Mouse (Mus musculus): ENCODE measurements around the gene 1500009C09Rik.

1500009C09Rik gene

DNA sequence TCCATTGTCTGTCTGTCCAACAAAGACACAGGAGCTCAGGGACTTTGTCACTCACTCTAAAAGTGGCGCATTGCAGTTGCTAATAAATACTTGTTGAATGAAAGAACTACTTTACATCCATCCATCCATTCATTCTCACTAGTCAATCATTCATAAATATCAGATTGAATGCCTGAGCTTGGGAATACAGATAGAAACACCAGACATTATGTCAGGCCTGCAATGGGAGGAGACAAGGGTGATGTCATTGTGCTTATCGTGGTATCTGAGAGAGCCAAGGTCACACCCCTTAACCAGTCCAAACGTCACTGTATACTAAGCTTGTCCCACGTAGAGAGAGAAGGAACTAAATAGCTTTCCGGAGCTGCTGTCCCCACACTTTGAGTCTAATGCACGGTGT lies at the start of gene 1500009C09Rik:
TSS of gene 1500009C09Rik (plus strand) at position 301 of the 400 bp plus-strand sequence.
- DNase-seq (ENCODE audit: low spot score in 2 of 2), result no peak

DNA sequence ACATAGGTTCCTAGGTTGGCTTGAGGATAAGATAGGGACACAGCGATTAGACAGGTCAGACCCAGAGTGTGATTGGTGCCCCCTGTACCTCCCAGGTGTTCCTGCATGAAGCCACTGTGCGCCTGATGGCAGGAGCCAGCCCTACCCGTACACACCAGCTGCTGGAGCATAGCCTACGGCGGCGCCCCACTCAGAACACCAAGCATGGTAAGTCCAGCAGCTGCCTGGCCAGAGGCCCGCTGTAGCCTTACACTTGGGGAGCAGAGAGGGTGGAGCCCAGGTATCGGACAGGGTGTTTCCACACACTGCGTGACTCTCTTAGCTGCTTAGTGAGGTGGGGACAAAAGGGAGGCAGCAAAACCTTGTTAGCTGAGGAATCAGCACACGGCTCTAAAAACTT lies 49.1 kb upstream of the 1500009C09Rik start:
- no peak for DNase-seq (ENCODE audit: low spot score in 2 of 2)

DNA sequence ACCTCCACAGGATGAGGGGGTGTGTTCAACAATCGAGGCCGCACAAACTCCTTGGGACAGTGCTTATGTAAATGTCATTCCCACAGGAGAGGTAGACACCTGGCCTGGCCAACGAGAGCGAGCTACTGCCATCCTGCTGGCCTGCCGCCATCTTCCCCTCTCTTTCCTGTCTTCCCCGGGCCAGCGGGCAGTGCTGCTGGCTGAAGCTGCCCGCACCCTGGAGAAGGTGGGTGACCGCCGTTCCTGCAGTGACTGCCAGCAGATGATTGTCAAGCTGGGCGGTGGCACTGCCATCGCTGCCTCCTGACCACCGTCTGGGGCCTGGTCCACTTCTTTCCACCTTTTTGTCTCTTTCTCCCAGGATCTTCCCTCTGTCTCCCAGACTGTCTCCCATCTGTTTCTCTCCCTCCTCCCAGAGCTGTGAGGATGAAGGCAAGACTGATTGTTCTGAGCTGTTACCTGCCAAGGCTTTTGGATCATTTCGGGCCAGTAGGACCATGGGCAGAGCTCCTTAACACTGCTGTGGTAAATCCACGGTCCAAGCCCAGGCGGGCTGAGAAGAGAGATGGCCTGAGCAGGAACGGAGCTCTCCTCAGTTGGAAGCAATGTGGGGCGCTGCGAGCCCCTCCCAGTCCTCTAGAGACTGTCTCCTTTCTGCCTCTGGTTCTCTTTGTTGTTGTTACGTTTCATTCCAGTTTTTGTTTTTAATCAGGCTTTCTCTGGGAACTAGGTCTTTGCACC lies 48.4 kb upstream of the 1500009C09Rik start:
- DNase-seq (ENCODE audit: low spot score in 2 of 2), result no peak

DNA sequence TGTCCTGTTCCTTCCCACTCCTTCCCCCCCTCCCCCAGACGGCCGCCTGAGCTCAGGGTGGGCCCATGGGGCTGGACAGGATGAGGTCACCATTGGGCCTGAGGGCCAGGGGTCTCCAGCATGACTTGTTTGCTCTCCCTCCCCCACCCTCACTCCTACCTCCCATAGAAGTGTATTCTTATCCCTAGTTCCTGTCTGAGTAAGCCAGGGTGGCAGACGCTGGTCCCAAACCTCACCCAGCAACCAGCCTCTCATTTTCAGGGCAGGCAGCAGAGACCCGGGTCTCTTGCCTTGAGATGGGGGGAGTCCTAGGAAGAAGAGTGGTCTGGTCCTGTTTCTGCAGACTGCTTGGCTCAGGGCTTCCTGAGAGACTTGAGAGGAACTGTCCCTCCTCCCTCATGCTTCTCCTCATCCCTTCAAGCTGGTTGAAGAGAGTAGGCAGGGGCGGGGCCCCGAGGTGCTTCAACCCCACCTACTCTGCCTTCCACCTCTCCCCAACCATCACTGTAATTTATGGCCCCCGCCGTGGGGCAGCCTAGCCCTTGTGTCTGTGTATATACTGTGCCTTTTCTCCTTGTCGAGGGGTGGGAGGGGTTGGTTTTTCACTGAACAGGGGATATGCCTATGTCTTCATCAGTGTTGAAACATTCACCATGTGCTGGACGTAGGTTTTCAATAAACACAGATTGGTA lies 47.4 kb upstream of the 1500009C09Rik start:
- DNase-seq (ENCODE audit: low spot score in 2 of 2), result no peak

DNA sequence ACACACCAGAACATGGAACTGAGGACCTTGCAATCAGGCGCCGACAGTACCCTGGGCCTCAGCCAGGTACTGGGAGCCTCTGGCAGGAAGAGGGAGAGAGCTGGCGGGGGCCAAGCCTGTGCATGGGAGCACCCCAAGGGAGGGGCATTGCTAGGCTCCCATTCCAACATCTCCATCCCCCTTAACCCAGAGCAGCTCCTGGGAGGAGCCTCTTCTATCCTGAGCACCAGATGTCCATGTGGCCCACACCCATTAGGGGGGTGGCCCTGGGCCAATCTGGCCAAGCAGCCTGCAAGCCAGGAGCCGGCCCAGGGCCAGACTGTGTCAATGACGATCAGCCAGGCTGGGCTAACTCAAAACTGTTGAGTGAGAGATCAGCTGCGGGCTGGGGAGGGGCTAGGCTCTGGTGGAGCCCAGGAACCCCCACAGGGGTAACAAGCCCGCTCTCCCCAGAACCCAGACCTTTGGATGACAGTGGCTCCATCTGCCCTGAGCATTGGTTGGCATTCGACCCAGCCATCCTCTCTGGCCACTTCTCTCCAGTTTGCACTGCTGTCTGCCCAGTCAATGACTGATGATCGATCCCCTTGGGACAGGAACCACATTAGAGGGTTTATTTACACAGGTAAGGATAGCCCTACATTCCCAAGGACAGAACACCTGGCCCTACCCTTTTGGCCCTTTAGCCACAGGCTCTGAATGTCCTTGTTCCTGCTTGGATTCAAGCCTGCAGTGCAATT lies 45.7 kb upstream of the 1500009C09Rik start:
- DNase-seq (ENCODE audit: low spot score in 2 of 2), result peak in 1 of 2 experiments; percentile 36

DNA sequence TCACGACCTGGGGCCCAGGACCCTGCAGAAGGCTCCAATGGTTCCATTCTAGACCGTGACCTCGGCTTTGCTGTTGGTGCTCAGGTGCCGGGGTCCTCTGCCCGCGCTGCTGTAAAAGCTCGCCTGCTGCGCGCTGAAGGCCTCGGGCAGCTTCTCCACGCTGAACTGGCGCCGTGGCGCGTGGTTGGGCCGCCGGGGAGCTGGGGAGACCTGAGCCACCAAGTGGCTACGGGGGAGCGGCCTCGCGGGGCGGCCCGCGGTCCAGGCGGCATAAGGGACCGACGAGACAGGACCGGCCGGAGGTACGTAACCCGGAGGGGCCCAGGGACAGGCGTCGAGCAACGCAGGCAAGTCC lies 45.1 kb upstream of the 1500009C09Rik start:
- no peak for DNase-seq (ENCODE audit: low spot score in 2 of 2)

DNA sequence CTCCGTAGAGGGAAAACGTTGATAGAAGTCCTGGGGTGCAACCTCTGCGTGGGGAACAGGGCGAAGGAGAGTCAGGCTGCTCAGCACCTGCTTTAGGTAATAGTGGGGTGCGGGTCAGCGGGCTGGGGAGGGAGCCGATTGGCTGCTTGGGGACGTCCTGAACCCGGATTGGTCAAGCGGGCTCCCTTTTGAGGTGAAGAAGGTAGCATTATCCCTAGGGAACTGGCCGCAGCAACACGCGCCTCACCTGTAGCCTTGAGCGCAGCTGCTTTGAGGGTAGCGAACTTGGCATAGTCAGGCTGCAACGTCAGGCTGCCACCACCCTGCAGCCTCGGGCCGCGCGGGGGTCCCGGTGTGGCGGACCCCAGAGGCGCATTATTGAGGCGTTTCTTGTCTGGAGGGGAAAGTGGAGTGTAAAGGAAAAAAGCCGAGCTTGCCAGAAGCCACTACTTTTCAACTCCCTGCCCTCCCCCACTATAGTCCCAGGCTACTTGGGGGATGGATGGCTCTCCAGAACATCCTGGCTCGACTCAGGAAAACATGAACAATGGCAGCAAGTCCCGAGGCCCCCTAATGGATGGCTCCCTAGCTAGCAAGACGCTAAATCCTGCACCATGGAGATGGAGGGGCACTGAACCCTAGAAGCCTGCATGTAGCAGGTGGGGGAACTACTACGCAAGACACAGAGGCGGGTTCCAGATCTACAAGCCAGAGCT lies 44.5 kb upstream of the 1500009C09Rik start:
- no peak for DNase-seq (ENCODE audit: low spot score in 2 of 2)

DNA sequence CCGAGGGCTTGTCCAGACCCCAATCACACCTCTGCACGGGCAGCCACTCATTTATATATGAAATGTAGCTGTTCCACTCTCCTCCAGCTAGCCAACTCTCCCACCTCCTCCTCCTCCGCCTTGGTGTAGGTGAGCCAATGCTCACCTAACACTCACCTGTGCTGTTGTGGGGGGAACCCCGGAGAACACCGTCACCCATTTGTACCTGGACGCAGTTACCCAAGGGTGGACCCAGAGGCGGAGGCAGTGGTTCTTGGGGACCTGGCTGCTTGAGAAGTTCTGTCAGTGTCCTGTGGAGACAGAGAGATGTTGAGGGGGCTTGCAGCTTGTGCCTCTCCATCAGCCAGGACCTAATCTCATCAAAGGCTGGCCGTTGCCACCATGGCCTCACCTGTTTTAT lies 43.9 kb upstream of the 1500009C09Rik start:
- DNase-seq (ENCODE audit: low spot score in 2 of 2), result no peak

DNA sequence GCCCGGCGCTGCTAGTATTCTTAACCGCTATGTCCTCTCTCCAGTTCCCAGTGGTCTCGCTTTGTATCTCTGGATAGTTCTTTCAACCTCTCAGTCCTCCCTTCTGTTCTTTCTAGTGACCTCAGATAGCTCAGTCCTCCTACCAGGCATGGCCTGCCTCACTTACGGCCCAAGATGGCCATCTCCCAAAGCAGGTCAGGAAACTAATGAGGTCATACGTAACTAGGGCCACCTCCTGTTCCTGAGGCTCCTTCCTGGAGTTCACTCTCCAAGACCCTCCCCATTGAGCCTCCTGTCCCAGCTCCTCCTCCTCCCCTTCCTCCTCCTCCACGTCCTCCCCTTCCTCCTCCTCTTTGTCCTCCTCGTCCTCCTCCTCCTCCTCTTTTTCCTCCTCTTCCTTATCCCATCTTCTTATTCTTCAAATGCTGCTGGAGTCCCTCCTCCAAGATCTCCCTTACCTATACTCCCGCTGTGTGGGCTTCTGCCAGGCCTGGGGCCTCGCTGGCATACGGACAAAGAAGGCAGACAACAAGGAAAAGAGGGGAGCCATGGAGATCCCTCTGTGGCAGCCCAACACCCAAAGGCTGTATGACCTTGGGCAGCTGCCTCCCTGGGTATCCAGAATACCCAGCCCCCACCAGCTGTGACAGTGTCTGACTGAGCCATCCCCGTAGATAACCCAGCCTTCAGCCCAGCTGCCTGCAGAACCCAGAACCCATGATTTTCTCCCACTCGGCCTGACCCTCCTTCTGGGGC lies 42.7 kb upstream of the 1500009C09Rik start:
- DNase-seq (ENCODE audit: low spot score in 2 of 2), result no peak

DNA sequence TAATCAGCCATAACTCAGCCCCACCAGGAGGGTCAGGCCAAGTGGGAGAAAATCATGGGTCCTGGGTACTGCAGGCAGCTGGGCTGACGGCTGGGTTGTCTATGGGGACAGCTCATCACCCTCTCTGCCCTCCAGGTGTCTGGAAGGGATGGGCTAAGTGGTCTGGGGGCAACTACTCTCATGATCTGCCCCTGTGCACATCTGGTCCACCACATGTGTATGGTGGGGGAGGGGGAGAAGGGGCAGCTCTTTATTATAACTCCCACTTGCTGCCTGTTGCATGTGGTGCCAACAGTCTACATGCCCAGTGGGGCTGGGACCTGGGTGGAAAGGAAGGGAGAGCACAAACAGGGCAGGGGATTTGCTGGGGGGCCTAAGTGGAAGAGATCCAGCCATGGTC lies 41.4 kb upstream of the 1500009C09Rik start:
- DNase-seq (ENCODE audit: low spot score in 2 of 2), result no peak

DNA sequence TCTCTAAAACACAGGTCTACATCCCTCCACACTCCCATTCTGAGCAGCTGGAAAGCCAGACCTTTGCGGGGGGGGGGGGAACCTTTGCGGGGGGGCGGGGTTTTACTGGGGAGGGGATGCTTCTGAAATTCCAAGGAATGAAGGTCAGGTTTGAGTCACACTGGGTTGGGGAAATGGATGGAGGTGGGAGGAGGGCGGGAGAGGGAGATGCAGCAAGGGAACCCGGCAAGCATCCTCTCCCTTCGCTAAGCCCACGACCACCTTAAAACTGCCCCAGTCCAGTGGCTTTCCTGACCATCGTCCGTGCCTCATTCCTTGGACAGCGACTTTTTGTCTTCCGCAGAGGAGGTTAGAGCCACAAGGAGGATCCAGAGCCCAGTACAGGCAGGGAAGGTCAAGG lies 40.9 kb upstream of the 1500009C09Rik start:
- DNase-seq (ENCODE audit: low spot score in 2 of 2), result no peak

DNA sequence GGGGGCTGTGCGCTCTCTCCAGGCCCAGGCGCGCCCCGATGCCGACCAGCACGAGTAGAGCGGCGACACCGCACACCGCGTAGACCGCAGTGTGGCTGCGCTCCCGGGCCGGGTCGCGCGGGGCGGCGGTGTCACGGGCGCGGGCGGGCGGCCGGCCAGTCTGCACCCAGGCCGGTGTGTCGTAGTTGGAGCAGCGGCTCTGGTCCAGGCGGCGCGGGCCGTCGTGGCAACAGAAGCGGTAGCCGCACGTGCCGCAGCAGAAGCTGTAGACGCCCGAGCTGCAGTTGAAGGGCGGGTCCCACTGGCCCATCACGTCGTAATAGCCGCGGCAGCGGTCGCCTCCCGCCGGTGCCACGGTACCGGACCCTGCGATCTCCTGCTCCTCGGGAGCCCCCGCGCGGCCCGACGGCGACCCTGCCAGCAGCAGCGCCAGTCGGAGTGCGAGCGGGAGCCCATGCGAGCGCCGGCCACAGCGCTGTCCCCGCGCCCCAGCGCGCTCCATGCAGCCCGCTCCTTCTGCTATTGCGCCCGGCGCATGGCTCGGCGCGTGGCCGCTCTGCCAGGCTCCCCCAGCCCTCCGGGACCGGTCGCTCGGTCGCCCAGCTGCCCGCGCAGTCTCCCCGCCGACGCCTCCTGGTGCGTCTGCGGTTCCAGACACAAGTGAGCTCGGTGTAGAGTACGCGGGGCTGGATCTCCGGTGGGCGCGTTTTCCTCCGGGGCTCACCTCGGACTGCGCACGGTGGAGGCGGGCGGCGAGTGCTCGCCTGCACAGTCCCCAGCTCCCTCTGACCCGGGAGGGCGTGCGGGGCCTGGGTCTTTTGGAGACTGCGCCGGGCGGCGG lies 40.1 kb upstream of the 1500009C09Rik start:
- no peak for DNase-seq (ENCODE audit: low spot score in 2 of 2)

DNA sequence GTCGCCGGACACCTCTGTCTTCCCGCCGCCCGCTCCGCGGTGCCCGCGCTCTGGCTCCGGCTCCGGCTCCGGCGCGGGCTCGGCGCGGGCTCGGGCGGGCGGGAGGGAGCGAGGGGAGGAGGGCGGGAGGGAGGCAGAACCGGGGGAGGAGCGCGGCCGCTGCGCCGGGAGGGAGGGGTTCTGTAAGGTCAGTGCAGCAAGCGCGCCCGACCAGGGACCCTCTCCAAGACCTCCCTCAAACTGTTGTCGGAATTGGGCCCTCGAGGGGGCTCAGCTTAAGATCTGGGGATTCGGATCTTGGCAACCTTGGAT lies 39.5 kb upstream of the 1500009C09Rik start, which contains the start of gene Shisa8:
TSS of gene Shisa8 (minus strand) at position 64 of the 312 bp plus-strand sequence.
- no peak for DNase-seq (ENCODE audit: low spot score in 2 of 2)

DNA sequence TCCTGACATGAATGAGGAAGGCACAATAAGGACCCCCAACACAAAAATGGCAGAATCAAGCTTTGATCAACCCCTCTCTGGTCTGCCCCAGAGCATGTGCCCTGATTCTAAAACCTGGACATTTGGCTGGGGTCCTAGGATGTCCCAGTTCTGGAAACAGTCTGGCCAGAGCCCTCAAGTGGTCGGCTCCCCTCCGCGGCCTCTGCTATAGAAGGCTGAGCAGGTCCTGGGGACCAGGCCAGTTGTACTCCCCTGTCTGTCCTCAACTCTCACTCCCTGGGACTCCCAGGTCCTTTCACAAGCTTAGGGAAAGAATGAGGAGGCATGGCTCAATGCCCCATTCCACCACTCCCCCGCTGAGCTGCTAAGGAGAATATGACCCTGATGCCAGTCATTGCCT lies 39.0 kb upstream of the 1500009C09Rik start:
- DNase-seq (ENCODE audit: low spot score in 2 of 2), result no peak

DNA sequence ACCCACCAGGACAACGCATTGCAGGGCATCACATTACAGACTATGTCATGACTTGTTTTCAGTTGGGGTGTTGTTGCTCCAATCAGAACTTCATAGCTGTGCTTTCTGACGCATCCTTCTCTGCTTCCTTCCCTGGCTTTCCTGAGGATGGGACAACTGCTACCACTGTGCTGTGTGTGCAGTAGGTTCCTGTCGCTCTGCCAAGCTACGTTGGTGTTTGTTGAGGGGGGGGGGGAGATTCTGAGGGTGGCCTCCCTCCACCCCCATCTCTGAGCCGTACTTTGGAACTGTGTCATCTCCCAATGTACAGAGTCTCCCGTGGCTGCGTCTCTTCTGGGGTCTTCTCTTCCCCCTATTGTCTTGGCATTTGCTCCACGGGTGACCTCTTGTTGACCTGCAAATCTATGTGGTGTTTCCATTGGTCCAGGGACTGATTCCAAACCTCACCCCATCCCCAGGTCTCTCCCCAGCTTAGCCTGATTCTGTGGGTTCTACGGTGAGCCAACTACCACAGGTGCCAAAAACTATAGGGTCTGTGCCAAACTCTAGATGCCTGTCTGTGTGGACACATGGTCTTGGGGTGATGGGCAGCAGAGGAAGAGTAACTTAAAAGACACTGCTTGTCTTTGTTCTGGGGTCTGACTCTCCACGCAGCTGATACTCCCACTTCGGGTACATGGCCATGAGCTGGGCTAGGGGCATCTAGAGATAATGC lies 36.7 kb upstream of the 1500009C09Rik start:
- DNase-seq (ENCODE audit: low spot score in 2 of 2), result no peak

DNA sequence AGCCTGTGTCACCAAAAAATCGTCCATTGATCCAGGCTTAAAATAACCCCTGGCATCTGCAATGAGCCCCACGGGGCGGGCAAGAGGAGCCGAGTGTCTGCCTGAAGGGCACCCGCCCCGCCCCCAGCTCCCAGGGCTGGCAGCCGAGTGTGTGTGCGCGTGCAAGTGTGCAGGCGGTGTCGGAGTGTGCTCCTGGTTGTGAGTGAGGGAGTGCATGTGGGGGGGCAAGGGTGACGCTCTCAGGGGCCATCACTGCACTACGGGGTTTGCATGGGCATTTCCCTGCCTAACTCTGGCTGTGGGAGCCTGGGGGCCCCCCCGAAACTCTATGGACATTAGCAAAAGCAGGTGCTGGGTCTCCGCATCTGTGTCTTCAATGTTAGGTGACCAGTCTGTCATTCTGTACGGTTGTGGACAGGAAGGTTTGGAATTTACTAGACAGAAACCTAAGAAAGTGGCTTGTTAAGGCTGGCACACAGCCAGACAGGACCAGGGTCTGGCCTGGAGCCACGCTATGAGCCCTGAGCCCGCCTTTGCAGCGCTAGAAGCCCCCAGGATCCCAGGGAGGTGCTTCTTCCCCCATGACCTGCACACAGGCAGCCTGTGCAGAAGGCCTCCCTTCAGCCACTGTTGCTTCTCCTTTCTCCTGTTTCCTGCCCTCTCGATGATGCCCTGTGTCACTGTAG lies 35.9 kb upstream of the 1500009C09Rik start:
- no peak for DNase-seq (ENCODE audit: low spot score in 2 of 2)

DNA sequence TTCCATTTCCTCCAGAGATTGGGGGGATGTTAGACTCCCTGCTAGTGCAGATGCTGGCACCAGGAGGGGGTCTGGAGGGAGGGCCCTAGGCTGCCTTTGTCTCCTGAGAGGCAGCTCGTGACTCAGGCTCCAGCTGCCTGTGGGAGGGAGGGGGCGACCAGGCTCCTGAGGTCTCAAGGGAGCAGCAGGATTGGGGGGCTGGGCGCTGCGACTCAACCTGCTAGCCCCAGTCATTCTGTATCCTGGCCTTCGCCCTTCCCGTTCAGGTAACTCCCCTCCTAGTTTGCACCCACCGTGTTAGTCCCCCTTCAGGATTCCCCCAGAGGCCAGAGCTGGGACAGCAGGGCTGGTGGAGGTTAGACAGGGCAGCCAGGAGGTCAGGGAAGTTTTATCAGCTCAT lies 35.2 kb upstream of the 1500009C09Rik start:
- no peak for DNase-seq (ENCODE audit: low spot score in 2 of 2)

DNA sequence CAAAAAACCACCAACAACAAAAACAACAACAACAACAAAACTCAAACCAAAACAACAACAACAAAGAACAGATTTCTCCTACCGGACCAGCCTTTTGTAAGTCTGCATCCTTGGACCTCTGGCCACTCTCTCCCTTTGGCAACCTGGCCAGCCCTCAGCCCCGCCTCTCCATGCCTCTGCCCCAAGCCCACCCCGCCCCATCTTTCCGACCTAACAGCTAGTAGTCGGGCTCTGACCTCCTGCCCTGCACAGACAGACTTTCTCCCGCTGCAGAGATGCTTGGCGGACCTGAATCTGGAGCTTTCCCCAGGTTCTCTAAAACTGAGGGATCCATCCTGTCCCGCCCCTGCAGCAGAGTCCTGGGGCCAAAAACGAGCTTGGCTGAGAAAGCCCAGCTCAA lies 34.2 kb upstream of the 1500009C09Rik start:
- DNase-seq (ENCODE audit: low spot score in 2 of 2), result no peak
